Mouse (Mus musculus): ENCODE results near the gene Tmem190. TPM values are rescaled to one million over a fixed set of nuclear protein-coding genes. Genes with fewer than 3 reads are reported as not detected.

Gene Tmem190
- not detected in 2 replicates for polyA plus RNA-seq (2012; rRNA removed)

GRCm38 (mm10) chr7:4782759-4783158 lies at the start of gene Tmem190, which contains the start of gene Il11:
Tmem190 (plus strand) TSS chr7:4782937.
Il11 (minus strand) TSS chr7:4782859.

GRCm38 (mm10) chr7:4739544-4740275 lies 43.0 kb upstream of the Tmem190 start, which contains the start of gene Kmt5c:
Kmt5c (plus strand) TSS chr7:4740115.

GRCm38 (mm10) chr7:4752821-4753570 lies 29.7 kb upstream of the Tmem190 start, which contains the start of gene Cox6b2:
Cox6b2 (minus strand) TSS chr7:4753094.

GRCm38 (mm10) chr7:4771202-4771601 lies 11.5 kb upstream of the Tmem190 start, which contains the start of gene Fam71e2:
Fam71e2 (minus strand) TSS chr7:4771302.

GRCm38 (mm10) chr7:4789436-4789935 lies 6.7 kb downstream of the Tmem190 start, which contains the start of gene Tmem238:
Tmem238 (minus strand) TSS chr7:4789656.

DNA sequence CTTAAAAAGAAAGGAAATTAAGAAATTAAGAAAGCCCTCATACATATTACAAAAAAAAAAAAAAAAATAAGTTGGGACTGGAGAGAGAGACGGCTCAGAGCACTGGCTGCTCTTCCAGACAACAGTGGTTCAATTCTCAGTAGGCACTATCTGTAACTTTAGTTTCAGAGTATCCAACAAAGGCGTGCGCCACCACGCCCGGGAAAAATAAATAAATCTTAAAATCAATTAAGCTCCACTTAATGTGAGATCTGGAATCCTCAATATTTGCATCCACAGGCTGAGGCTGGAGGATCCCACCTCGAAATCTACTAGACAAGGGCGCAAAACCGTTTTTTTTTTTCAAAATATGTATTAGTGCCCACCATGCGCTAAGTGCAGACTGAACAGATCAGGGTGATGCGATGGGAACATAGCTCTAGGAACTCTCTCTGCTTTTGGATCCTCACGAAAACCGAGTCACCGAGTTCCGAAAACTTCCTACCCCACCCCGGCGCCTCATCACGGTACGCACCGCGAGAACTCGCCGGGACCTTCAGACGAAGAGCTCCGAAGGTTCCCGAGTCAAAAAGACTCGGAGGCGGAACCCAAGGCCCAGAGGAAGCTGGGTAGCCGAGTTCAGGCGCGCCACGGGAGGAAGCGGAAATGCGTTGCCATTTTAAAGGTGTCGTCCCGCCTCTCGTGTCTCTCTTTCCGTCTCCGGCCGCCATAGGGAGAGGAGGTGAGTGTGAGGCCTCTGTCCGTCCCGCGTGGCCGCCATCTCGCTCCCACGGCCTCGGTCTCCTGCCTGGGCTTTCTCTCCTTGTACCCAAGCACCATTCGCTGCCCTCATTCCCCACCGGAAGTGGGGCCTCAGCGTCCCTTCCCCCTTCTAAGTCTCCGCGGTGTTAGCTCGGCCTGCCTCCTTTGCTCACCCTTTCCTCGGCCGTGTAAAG lies 9.8 kb downstream of the Tmem190 start, which contains the start of gene Rpl28:
Gene Rpl28, plus strand, starts transcription at position 597 of the 935 bp plus-strand sequence.

GRCm38 (mm10) chr7:4812303-4813104 lies 29.8 kb downstream of the Tmem190 start, which contains the start of gene Ube2s:
Ube2s (minus strand) TSS chr7:4812590.

Other genes with a start within 250 kb of the Tmem190 start
- gene Syt5, start 235.4 kb upstream of the Tmem190 start, polyA plus RNA-seq (2012; rRNA removed) = 3.7 and 3.8 TPM in 2 replicates
- 7.3 and 7.4 TPM in 2 replicates for gene Ptprh, start 178.9 kb upstream of the Tmem190 start, polyA plus RNA-seq (2012; rRNA removed)
- gene Tmem86b, start 151.5 kb upstream of the Tmem190 start, polyA plus RNA-seq (2012; rRNA removed) = 5.9 and 8.5 TPM in 2 replicates
- 60.2 and 68.9 TPM in 2 replicates for gene Ppp6r1, start 123.9 kb upstream of the Tmem190 start, polyA plus RNA-seq (2012; rRNA removed)
- gene Hspbp1, start 97.9 kb upstream of the Tmem190 start, polyA plus RNA-seq (2012; rRNA removed) = 29.1 and 32.0 TPM in 2 replicates
- gene Brsk1, start 92.3 kb upstream of the Tmem190 start, polyA plus RNA-seq (2012; rRNA removed) = 2.5 and 3.5 TPM in 2 replicates
- gene Tmem150b, start 57.7 kb upstream of the Tmem190 start, polyA plus RNA-seq (2012; rRNA removed) = 15.3 and 16.5 TPM in 2 replicates
- 98.9 and 123 TPM in 2 replicates for gene Kmt5c, start 42.8 kb upstream of the Tmem190 start, polyA plus RNA-seq (2012; rRNA removed)
- 7.0 and 10.5 TPM in 2 replicates for gene Cox6b2, start 29.8 kb upstream of the Tmem190 start, polyA plus RNA-seq (2012; rRNA removed)
- not detected in 2 replicates for gene Fam71e2, start 11.6 kb upstream of the Tmem190 start, polyA plus RNA-seq (2012; rRNA removed)
- 0.12 and 0.42 TPM in 2 replicates for gene Il11, start 78 bp upstream of the Tmem190 start, polyA plus RNA-seq (2012; rRNA removed)
- gene Tmem238, start 6.7 kb downstream of the Tmem190 start, polyA plus RNA-seq (2012; rRNA removed) = 157 and 379 TPM in 2 replicates
- gene Rpl28, start 9.9 kb downstream of the Tmem190 start, polyA plus RNA-seq (2012; rRNA removed) = 174 and 224 TPM in 2 replicates
- 106 and 114 TPM in 2 replicates for gene Ube2s, start 29.7 kb downstream of the Tmem190 start, polyA plus RNA-seq (2012; rRNA removed)
- 0.68 and 1.5 TPM in 2 replicates for gene Shisa7, start 61.8 kb downstream of the Tmem190 start, polyA plus RNA-seq (2012; rRNA removed)
- 17.4 and 25.7 TPM in 2 replicates for gene Isoc2b, start 87.3 kb downstream of the Tmem190 start, polyA plus RNA-seq (2012; rRNA removed)
- 12.8 and 15.9 TPM in 2 replicates for gene Isoc2a, start 94.2 kb downstream of the Tmem190 start, polyA plus RNA-seq (2012; rRNA removed)
- 0.05 TPM in 1 of 2 replicates, not detected in the other for gene Gm36210, start 123.6 kb downstream of the Tmem190 start, polyA plus RNA-seq (2012; rRNA removed)
- 13.0 and 16.4 TPM in 2 replicates for gene Zfp628, start 132.3 kb downstream of the Tmem190 start, polyA plus RNA-seq (2012; rRNA removed)
- 5.5 and 7.6 TPM in 2 replicates for gene Nat14, start 139.1 kb downstream of the Tmem190 start, polyA plus RNA-seq (2012; rRNA removed)
- gene Ssc5d, start 142.8 kb downstream of the Tmem190 start, polyA plus RNA-seq (2012; rRNA removed) = 4.7 and 6.8 TPM in 2 replicates
- 4.1 and 12.6 TPM in 2 replicates for gene Sbk2, start 181.5 kb downstream of the Tmem190 start, polyA plus RNA-seq (2012; rRNA removed)
- gene Sbk3, start 188.2 kb downstream of the Tmem190 start, polyA plus RNA-seq (2012; rRNA removed) = 0.12 and 0.40 TPM in 2 replicates
- gene Zfp579, start 213.2 kb downstream of the Tmem190 start, polyA plus RNA-seq (2012; rRNA removed) = 58.0 and 73.6 TPM in 2 replicates
- 21.3 and 34.0 TPM in 2 replicates for gene Zfp524, start 231.5 kb downstream of the Tmem190 start, polyA plus RNA-seq (2012; rRNA removed)
- 13.2 and 13.7 TPM in 2 replicates for gene Fiz1, start 231.8 kb downstream of the Tmem190 start, polyA plus RNA-seq (2012; rRNA removed)
- gene Gm44973, start 232.6 kb downstream of the Tmem190 start, polyA plus RNA-seq (2012; rRNA removed) = 0.17 TPM in 1 of 2 replicates, not detected in the other
- 16.3 and 18.3 TPM in 2 replicates for gene Zfp865, start 237.4 kb downstream of the Tmem190 start, polyA plus RNA-seq (2012; rRNA removed)
- gene Ccdc106, start 237.6 kb downstream of the Tmem190 start, polyA plus RNA-seq (2012; rRNA removed) = 2.9 and 4.2 TPM in 2 replicates

Data from stomach, adult 2 months (tissue).